In the genomic region with DNA sequence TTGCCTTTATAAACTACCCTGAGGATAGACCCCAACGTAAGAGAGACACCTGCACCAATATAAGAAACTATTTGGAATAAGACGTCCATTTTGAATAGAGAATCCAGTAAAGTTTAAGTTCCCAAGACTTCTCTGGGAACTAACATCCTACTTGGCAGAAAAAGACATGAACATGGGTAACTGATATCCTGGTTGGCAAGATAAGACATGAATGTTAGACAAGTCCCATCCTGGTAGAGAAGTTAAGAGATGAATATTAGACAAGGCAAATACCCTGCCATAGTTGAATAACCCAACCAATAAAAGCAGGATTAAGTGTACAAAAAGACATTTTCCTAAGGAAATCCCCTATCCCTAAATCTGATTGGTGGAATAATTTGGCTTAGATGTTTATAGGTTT, we compare ENCODE assay signal across 25 mouse cellular contexts.
"Had no signal": no experiment of that assay in that cellular context is flagged by ENCODE, and none has a peak within 500 bp of the region (broad histone marks: within the 10 kb centered on the region; RNA-seq: fewer than 3 reads in every experiment).

No protein-coding gene starts in this region.

- H3K27me3 ChIP-seq: embryonic facial prominence, embryonic 12.5 days; embryonic facial prominence, embryonic 13.5 days; embryonic facial prominence, embryonic 15.5 days; forebrain, embryonic 12.5 days; forebrain, embryonic 13.5 days; forebrain, embryonic 15.5 days had no signal

- H3K9ac ChIP-seq: embryonic facial prominence, embryonic 12.5 days; embryonic facial prominence, embryonic 13.5 days; embryonic facial prominence, embryonic 15.5 days; forebrain, embryonic 12.5 days; forebrain, embryonic 13.5 days; forebrain, embryonic 15.5 days; forebrain, postnatal 0 days had no signal

- H3K27ac ChIP-seq: embryonic facial prominence, embryonic 10.5 days; embryonic facial prominence, embryonic 12.5 days; embryonic facial prominence, embryonic 13.5 days; embryonic facial prominence, embryonic 15.5 days; forebrain, embryonic 10.5 days; forebrain, embryonic 12.5 days; forebrain, embryonic 13.5 days; forebrain, embryonic 15.5 days; gastrocnemius, adult 2 months; heart, adult 2 months had no signal

- H3K36me3 ChIP-seq: embryonic facial prominence, embryonic 10.5 days; embryonic facial prominence, embryonic 12.5 days; embryonic facial prominence, embryonic 13.5 days; embryonic facial prominence, embryonic 15.5 days; forebrain, embryonic 10.5 days; forebrain, embryonic 12.5 days; forebrain, embryonic 15.5 days had no signal

- DNase-seq: cerebellum, adult 9-10 months; cerebellum, adult 9-11 months; cerebellum, postnatal 10 days; cerebellum, postnatal 14 days; cerebellum, postnatal 25 days; cerebellum, postnatal 36 days; embryo, embryonic 11 days; forebrain, postnatal 0 days; gastrocnemius, adult 2 months; gastrocnemius, postnatal 10 days; gastrocnemius, postnatal 14 days; gastrocnemius, postnatal 25 days; gastrocnemius, postnatal 36 days; heart, adult 11 months; heart, adult 18-20 months; heart, adult 2 months had no signal

- H3K9me3 ChIP-seq: embryonic facial prominence, embryonic 10.5 days; embryonic facial prominence, embryonic 12.5 days; embryonic facial prominence, embryonic 13.5 days; embryonic facial prominence, embryonic 15.5 days; forebrain, embryonic 10.5 days; forebrain, embryonic 12.5 days; forebrain, embryonic 13.5 days; forebrain, embryonic 15.5 days had no signal

- H3K4me1 ChIP-seq: embryonic facial prominence, embryonic 10.5 days; embryonic facial prominence, embryonic 12.5 days; embryonic facial prominence, embryonic 13.5 days; embryonic facial prominence, embryonic 15.5 days; forebrain, embryonic 10.5 days; forebrain, embryonic 12.5 days; forebrain, embryonic 13.5 days; forebrain, embryonic 15.5 days had no signal

- H3K4me3 ChIP-seq: embryonic facial prominence, embryonic 10.5 days; embryonic facial prominence, embryonic 12.5 days; embryonic facial prominence, embryonic 13.5 days; embryonic facial prominence, embryonic 15.5 days; erythroblast, embryonic 14.5 days; forebrain, embryonic 10.5 days; forebrain, embryonic 12.5 days; forebrain, embryonic 13.5 days; forebrain, embryonic 15.5 days; gastrocnemius, adult 2 months; heart, adult 2 months had no signal
